In the genomic region with DNA sequence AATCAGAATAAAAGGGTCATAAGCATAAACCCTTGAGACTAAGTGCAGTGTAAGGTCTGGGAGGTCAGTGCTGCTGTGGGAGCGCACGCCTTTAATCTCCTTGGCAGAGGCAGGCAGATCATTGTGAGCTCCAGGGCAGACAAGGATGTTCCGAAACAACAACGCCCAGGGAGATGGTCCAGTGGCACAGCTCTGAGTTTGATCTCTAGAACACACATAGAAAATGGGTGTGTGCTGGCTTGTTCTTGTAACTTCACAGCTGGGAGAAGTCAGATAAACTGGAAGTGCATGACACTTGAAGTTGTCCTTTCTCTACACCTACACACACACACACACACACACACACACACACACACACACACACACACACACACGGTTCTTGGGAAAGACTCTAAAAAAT, we compare ENCODE assay signal across 25 mouse cellular contexts. TPM values are rescaled to one million over a fixed set of nuclear protein-coding genes. Genes with fewer than 3 reads are reported as not detected.
DNase-seq lines count a peak whose midpoint lies in the region; ATAC-seq and TF ChIP-seq lines count a peak whose summit lies in the region.
"Had no signal": no experiment of that assay in that cellular context is flagged by ENCODE, and none has a peak within 500 bp of the region (broad histone marks: within the 10 kb centered on the region; RNA-seq: fewer than 3 reads in every experiment).

No protein-coding gene starts in this region.

- H3K27ac ChIP-seq in liver, embryonic 16.5 days (ENCODE audit: low read length): peak overlapping the region; percentile 73
- no peak overlapping the region for H3K27ac ChIP-seq in cerebellum, adult 2 months (ENCODE audit: insufficient read depth, low read length)
- H3K27ac ChIP-seq: embryonic facial prominence, embryonic 15.5 days; gastrocnemius, adult 2 months; heart, embryonic 15.5 days; hindbrain, embryonic 14.5 days; layer of hippocampus, adult 2 months; limb, embryonic 13.5 days had no signal

- H3K4me1 ChIP-seq in G1E (ENCODE audit: insufficient read depth, low read depth, low read length): peaks cover 39% of the 10 kb centered on the region
- peaks cover 38% of the 10 kb centered on the region for H3K4me1 ChIP-seq in liver, embryonic 16.5 days (ENCODE audit: control insufficient read depth, low read depth, low read length)
- H3K4me1 ChIP-seq in cerebellum, adult 2 months (ENCODE audit: control insufficient read depth, insufficient read depth, low read length): no peaks in the 10 kb centered on the region

- no peak for DNase-seq in G1E (ENCODE audit: low spot score)
- DNase-seq in c-Kit-negative CD71-positive TER-119-positive erythroid progenitor cells, embryonic 14.5 days (ENCODE audit: low read depth, low spot score): peak; percentile 50
- DNase-seq in liver: peak; percentile 77
- no peak for DNase-seq in cerebellum, adult 2 months
- no peak for DNase-seq in right cerebral cortex, postnatal 10 days (ENCODE audit: low spot score in 2 of 2)
- DNase-seq: adrenal gland, adult 8-10 months; cerebellum, adult 9-10 months; gastrocnemius, adult 2 months; heart, postnatal 36 days; kidney, postnatal 25 days; layer of hippocampus, postnatal 36 days; lung, embryonic 14.5 days; midbrain, embryonic 14.5 days; thymus, adult 2 months; thymus, postnatal 4 days had no signal

- no peaks in the 10 kb centered on the region for H3K9me3 ChIP-seq in G1E (replicated peaks)
- no peaks in the 10 kb centered on the region for H3K9me3 ChIP-seq in liver, embryonic 16.5 days (replicated peaks; ENCODE audit: control insufficient read depth, low read length)
- H3K9me3 ChIP-seq: embryonic facial prominence, embryonic 15.5 days; heart, embryonic 15.5 days; limb, embryonic 13.5 days; megakaryocyte, embryonic 14.5 days had no signal

- no peaks in the 10 kb centered on the region for H3K27me3 ChIP-seq in G1E (ENCODE audit: insufficient read depth, low read length)
- H3K27me3 ChIP-seq in liver, embryonic 16.5 days (ENCODE audit: control insufficient read depth, insufficient read depth, low read depth, low read length): no peaks in the 10 kb centered on the region
- H3K27me3 ChIP-seq in cerebellum, adult 2 months (ENCODE audit: control insufficient read depth, insufficient read depth, low read length): no peaks in the 10 kb centered on the region
- H3K27me3 ChIP-seq: embryonic facial prominence, embryonic 15.5 days; heart, embryonic 15.5 days; limb, embryonic 13.5 days; megakaryocyte, embryonic 14.5 days had no signal

- H3K4me3 ChIP-seq in G1E (ENCODE audit: low read depth, low read length): no peak overlapping the region
- H3K4me3 ChIP-seq in liver, embryonic 16.5 days (ENCODE audit: low read depth, low read length): no peak overlapping the region
- H3K4me3 ChIP-seq in cerebellum, adult 2 months (replicated peaks; ENCODE audit: insufficient read depth, low read depth, low read length): no peak overlapping the region
- H3K4me3 ChIP-seq: embryonic facial prominence, embryonic 15.5 days; gastrocnemius, adult 2 months; heart, embryonic 15.5 days; layer of hippocampus, adult 2 months; limb, embryonic 13.5 days; megakaryocyte, embryonic 14.5 days had no signal

- peak overlapping the region; percentile 26; the same call in 1 of the 2 replicates for H3K4me2 ChIP-seq in liver, embryonic 16.5 days (ENCODE audit: low read depth, low read length)
- H3K4me2 ChIP-seq: embryonic facial prominence, embryonic 15.5 days; heart, embryonic 15.5 days; hindbrain, embryonic 14.5 days; limb, embryonic 13.5 days; lung, embryonic 14.5 days had no signal

- peaks cover 52% of the 10 kb centered on the region for H3K36me3 ChIP-seq in G1E (replicated peaks)
- H3K36me3 ChIP-seq in liver, embryonic 16.5 days (ENCODE audit: control insufficient read depth, insufficient read depth): peaks cover 14% of the 10 kb centered on the region

- peak; percentile 28; the same call in 1 of the 2 replicates for ATAC-seq in G1E (ENCODE audit: extremely low read depth, insufficient number of reproducible peaks, low FRiP score, poor library complexity, severe bottlenecking)
- peak; percentile 90 for ATAC-seq in liver, embryonic 16.5 days (ENCODE audit: low read depth)
- ATAC-seq in cerebellum, adult (ENCODE audit: insufficient number of reproducible peaks, low FRiP score, low TSS enrichment): no peak
- ATAC-seq: activated CD4-positive, CD25-positive, alpha-beta regulatory T cell, adult 4 months; inflammation-experienced regulatory T-cells, adult 6 months had no signal

- TF ChIP-seq CTCF in G1E (IDR thresholded peaks at IDR 0.05; ENCODE audit: low read depth, low read length): no peak
- TF ChIP-seq CTCF in cerebellum, adult 2 months (IDR thresholded peaks at IDR 0.05; ENCODE audit: borderline replicate concordance, insufficient read depth, low read depth, low read length): no peak

- WGBS in liver, embryonic 16.5 days (ENCODE audit: insufficient replicate concordance): 28% methylated on average over 5 of the region's 5 CpGs
- 77% methylated on average over 5 of the region's 5 CpGs for WGBS in cerebellum, adult 2 months

- TF ChIP-seq POLR2A in cerebellum, adult 2 months (IDR thresholded peaks at IDR 0.05; ENCODE audit: borderline replicate concordance, insufficient read depth, low read length): no peak

- H3K9ac ChIP-seq in liver, embryonic 16.5 days (ENCODE audit: low read depth, low read length): peak overlapping the region; percentile 41; the same call in 1 of the 2 replicates
- H3K9ac ChIP-seq: embryonic facial prominence, embryonic 15.5 days; heart, embryonic 15.5 days; hindbrain, embryonic 14.5 days; limb, embryonic 13.5 days; lung, embryonic 14.5 days had no signal

RNA-seq across cellular contexts. Expression of a gene that starts 20.3 kb away (rescaled TPM):
- total RNA-seq in G1E (2014; fragmentation: Nextera tagmentation): 186 and 193 TPM in 2 replicates
- 12.2 and 14.8 TPM in 2 replicates for total RNA-seq in G1E (2017)
- 215 and 227 TPM in 2 replicates for polyA plus RNA-seq in G1E (2012)
- 7.7 and 7.9 TPM in 2 replicates for polyA plus RNA-seq in liver, embryonic 16.5 days (2015; fragmentation: Nextera tagmentation; extraction: Ambion mirVana)
- polyA plus RNA-seq in cerebellum, adult 2 months (2012; rRNA removed): 48.4 and 50.4 TPM in 2 replicates

RNA-seq across cellular contexts. Expression of a gene that starts 43.5 kb away (rescaled TPM):
- total RNA-seq in G1E (2014; fragmentation: Nextera tagmentation): 376 and 389 TPM in 2 replicates
- total RNA-seq in G1E (2017): 652 and 747 TPM in 2 replicates
- polyA plus RNA-seq in G1E (2012): 609 and 629 TPM in 2 replicates
- polyA plus RNA-seq in liver, embryonic 16.5 days (2015; fragmentation: Nextera tagmentation; extraction: Ambion mirVana): 965 and 1,058 TPM in 2 replicates
- polyA plus RNA-seq in cerebellum, adult 2 months (2012; rRNA removed): 701 and 752 TPM in 2 replicates

Comparison
In these comparisons a context has a peak if more than half of its experiments do, and no peak if none do; other contexts are left out.
1. DNase-seq: peak in c-Kit-negative CD71-positive TER-119-positive erythroid progenitor cells, embryonic 14.5 days (single experiment) and liver (single experiment); none in G1E (single experiment), cerebellum, adult 2 months (0 of 2) and right cerebral cortex, postnatal 10 days (0 of 2).